Mouse (Mus musculus) stomach, embryonic 14.5 days (tissue): ENCODE measurements around the gene Gamt. TPM values are rescaled to one million over a fixed set of nuclear protein-coding genes. Genes with fewer than 3 reads are reported as not detected.

Source experiments
- ATAC-seq: fragments of 200-750 bp; cut with Nextera tagmentation; 2 replicates; pipeline ENCODE4 v1.8.0; 2017; ENCODE audit warnings: low read depth, moderate TSS enrichment; ENCODE audit not compliant: insufficient number of reproducible peaks, insufficient read depth, low FRiP score
- H3K27ac ChIP-seq: fragments of 300-500 bp; sonication (generic); 2 replicates; pipeline ENCODE4 v1.5.1; 2014; ENCODE audit warnings: mild to moderate bottlenecking, low read length, moderate library complexity, mixed read lengths
- H3K27me3 ChIP-seq: fragments of 300-500 bp; sonication (generic); 2 replicates; pipeline ENCODE4 v1.6.1; 2014; ENCODE audit warnings: low read length, control low read depth, mixed read lengths; ENCODE audit not compliant: control insufficient read depth, insufficient read depth
- H3K36me3 ChIP-seq: fragments of 300-500 bp; sonication (generic); 2 replicates; pipeline ENCODE4 v1.6.1; 2014; ENCODE audit warnings: mild to moderate bottlenecking, control low read depth, low read length, moderate library complexity, mixed read lengths; ENCODE audit not compliant: control insufficient read depth, insufficient read depth
- H3K4me1 ChIP-seq: fragments of 300-500 bp; sonication (generic); 2 replicates; pipeline ENCODE4 v1.6.1; 2014; ENCODE audit warnings: low read length, control low read depth, mixed read lengths; ENCODE audit not compliant: control insufficient read depth, insufficient read depth
- H3K4me2 ChIP-seq: fragments of 300-500 bp; sonication (generic); replicated peaks from 2 replicates; pipeline ENCODE4 v1.6.1; 2014; ENCODE audit warnings: low read depth, low read length, control low read depth
- H3K4me3 ChIP-seq: fragments of 300-500 bp; sonication (generic); 2 replicates; pipeline ENCODE4 v1.5.1; 2014; ENCODE audit warnings: low read depth, low read length, control low read depth
- H3K9ac ChIP-seq: fragments of 300-500 bp; sonication (generic); replicated peaks from 2 replicates; pipeline ENCODE4 v1.6.1; 2014; ENCODE audit warnings: low read depth, mild to moderate bottlenecking, control low read depth, low read length, moderate library complexity, mixed read lengths
- H3K9me3 ChIP-seq: fragments of 300-500 bp; sonication (generic); 2 replicates; pipeline ENCODE4 v1.6.1; 2016; ENCODE audit warnings: low read depth, low read length, control low read depth; ENCODE audit not compliant: control insufficient read depth
- WGBS: fragments of 180-500 bp; shearing (Covaris S2); extraction: QIAGEN DNeasy Blood & Tissue Kit; methylation state at CpG from one replicate; pipeline ENCODE4 v1.1.7; 2014; 5-methylcytosine and 5-hydroxymethylcytosine counted together
- polyA plus RNA-seq: library from polyadenylated mRNA; unstranded; fragments of >200 nt; fragmentation: Nextera tagmentation; extraction: Ambion mirVana; gene quantifications from 2 replicates; pipeline ENCODE4 v1.2.1, GENCODE M21; 2014

Gamt gene
- polyA plus RNA-seq, 1 experiment from 2014 or later, result 32.1 TPM

DNA sequence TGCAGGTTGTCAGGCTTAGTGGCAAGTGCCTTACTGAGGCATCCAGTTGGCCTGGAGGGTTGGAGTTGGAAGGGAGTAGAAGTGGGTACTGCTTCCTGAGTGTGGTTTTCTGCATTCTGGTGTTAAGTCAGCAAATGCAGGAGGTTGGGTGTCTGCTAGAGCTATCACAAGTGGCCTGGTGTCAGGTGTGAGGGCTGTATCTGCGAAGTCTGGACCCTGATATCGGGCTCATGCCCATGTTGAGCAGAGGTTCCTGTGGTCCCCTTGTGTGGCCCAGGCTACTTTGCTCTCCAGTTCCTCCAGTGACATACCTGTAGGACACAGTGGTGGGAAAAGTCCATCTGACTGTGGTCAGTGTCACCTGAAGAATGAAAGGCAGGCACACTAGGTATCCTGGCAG lies 9.3 kb upstream of the Gamt start:
- ATAC-seq, result no peak
- Histone ChIP-seq H3K4me3 (no peak overlapping the region), H3K9ac (no peak overlapping the region), H3K27ac (no peak overlapping the region), H3K9me3 (no peaks in the 10 kb centered on the region), H3K4me2 (no peak overlapping the region), H3K4me1 (peaks cover 25% of the 10 kb centered on the region), H3K27me3 (no peaks in the 10 kb centered on the region), H3K36me3 (peaks cover 29% of the 10 kb centered on the region)
- 83% methylated on average over 2 of the region's 2 CpGs for WGBS

DNA sequence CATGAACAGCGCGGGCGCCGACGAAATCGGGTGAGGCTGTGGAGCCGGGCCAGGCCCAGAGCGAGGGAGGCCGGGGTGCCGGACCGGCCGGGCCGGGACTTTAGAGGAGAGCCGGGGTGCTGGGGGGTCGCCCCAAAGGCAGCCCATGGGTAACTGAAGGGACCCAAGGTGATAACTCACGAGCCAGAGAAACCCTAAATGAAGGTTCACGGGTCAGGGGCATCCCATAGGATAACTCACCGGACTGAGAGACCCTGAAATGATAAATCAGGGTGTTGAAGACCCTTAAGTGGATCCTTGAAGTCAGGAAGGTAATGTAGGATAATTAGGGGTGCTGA lies 4.3 kb upstream of the Gamt start:
- WGBS, result 2% methylated on average over 18 of the region's 18 CpGs
- H3K4me1 ChIP-seq, result peaks cover 28% of the 10 kb centered on the region
- no peak for ATAC-seq
- H3K36me3 ChIP-seq, result peaks cover 11% of the 10 kb centered on the region; the same call in 1 of the 2 replicates
- peak overlapping the region; percentile 81 for H3K4me2 ChIP-seq
- H3K27me3 ChIP-seq, result no peaks in the 10 kb centered on the region
- H3K9ac ChIP-seq, result peak overlapping the region; percentile 91
- H3K4me3 ChIP-seq, result peak overlapping the region; percentile 80
- no peaks in the 10 kb centered on the region for H3K9me3 ChIP-seq
- H3K27ac ChIP-seq, result peak overlapping the region; percentile 63

DNA sequence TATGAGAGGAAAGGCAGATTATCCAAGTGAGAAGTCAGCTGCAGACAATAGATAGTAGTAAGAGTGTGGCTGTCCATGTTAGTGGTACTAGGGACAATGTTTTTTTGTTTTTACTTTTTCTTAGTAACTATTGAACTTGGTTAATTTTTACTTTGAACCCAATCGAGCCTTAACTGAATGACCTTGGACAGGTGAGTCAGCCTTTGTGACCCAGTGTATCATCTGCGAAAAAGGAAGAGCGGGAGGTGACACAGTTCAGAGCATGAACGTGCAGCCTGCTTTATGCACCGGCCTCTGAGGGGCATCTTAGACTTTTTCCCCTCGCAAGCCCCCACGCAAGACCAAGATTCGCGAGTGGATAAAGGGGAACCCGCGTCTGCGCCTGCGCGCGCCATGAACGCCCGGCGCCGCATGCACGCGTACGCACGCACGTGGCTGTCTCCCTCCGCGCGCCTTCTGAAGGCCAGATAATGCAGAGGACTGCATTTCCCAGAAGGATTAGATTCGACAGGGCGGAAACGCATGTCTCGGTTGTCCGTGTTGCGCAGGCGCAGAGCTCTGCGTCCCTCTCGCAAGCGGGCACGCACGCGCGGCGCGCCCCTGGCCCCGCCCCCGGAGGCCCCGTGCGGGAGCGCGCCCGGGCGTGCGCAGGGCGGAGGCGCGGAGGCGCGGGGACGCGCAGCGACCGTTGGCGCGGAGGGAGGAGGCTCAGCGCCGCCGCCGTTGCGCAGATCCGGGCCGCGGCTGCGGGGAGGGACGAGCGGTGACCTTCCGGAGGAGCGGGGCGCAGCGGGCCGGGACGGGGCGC lies 3.7 kb upstream of the Gamt start:
- ATAC-seq, result peak; percentile 53
- H3K36me3 ChIP-seq, result peaks cover 11% of the 10 kb centered on the region; the same call in 1 of the 2 replicates
- 1% methylated on average over 73 of the region's 81 CpGs for WGBS
- no peaks in the 10 kb centered on the region for H3K27me3 ChIP-seq
- H3K9me3 ChIP-seq, result no peaks in the 10 kb centered on the region
- peak overlapping the region; percentile 80 for H3K4me3 ChIP-seq
- H3K4me2 ChIP-seq, result peak overlapping the region; percentile 81
- peaks cover 34% of the 10 kb centered on the region for H3K4me1 ChIP-seq
- peak overlapping the region; percentile 63 for H3K27ac ChIP-seq
- H3K9ac ChIP-seq, result peak overlapping the region; percentile 91

DNA sequence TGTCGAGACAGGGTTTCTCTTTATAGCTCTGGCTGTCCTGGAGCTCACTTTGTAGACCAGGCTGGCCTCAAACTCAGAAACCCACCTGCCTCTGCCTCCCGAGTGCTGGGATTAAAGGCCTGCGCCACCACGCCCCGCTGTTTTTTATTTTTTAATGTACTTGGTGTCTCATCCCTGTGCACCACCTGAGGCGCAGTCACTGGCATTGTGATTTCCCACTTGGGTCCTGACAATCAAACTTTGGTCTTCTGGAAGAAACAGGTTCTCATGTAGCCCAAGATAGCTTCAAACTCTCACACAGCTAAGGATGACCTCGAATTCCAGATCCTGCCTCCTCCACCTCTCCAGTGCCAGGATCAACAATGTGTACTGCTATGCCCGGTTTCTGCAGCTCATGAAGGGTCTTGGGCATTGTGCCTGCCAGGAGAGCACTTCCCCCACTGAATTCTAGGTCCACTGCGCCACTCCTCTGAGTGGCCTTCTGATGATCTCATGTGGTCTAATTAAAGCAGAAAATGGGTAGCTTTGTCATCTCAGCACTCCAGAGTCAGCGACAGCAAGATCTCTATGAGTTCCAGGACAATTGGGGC lies 2.1 kb upstream of the Gamt start:
- no peak for ATAC-seq
- Histone ChIP-seq H3K4me2 (no peak overlapping the region), H3K36me3 (peaks cover 19% of the 10 kb centered on the region; the same call in 1 of the 2 replicates), H3K4me3 (no peak overlapping the region), H3K9ac (no peak overlapping the region), H3K27me3 (no peaks in the 10 kb centered on the region), H3K4me1 (peaks cover 38% of the 10 kb centered on the region), H3K27ac (no peak overlapping the region), H3K9me3 (no peaks in the 10 kb centered on the region)
- 88% methylated on average over 10 of the region's 10 CpGs for WGBS

DNA sequence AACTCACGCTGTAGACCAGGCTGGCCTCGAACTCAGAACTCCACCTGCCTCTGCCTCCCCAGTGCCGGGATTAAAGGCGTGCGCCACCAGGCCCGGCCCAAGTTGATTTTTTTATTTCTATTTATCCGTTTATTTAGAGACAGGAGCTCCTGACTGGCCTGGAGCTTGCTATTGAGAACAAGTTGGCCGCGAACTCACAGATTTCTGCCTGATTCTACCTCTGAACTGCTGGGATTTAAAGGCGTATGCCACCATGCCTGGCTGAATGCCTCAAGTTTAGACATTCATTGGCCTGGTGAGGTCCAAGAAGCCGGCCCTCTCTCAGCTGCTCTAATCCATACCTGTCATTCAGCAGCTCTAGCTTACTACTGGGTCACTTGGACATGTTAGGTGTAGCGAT lies 1.4 kb upstream of the Gamt start:
- Histone ChIP-seq H3K27me3 (no peaks in the 10 kb centered on the region), H3K9me3 (no peaks in the 10 kb centered on the region), H3K9ac (no peak overlapping the region), H3K36me3 (peaks cover 18% of the 10 kb centered on the region; the same call in 1 of the 2 replicates), H3K27ac (peak overlapping the region; percentile 96), H3K4me1 (peaks cover 31% of the 10 kb centered on the region), H3K4me3 (peak overlapping the region; percentile 32; the same call in 1 of the 2 replicates), H3K4me2 (peak overlapping the region; percentile 83)
- WGBS, result 71% methylated on average over 12 of the region's 12 CpGs
- no peak for ATAC-seq

DNA sequence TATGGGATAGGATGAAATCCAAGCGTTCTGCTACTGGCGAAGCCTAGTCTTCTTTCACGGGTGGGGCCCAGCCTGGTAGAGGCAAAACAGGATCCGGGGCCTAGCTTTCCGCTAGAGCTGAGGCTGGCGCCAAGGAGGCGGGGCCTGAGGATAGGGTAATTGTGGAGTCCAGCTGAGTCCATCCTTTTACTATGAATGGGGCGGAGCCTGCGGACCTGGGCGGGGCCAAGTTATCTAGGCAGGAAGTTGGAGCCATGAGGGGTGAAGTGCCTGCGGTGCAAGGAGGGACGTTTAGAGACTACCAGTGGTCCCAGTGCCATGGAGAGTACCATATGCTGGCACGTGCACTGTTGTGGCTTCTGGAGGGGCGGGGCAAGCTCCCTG lies 765 bp upstream of the Gamt start:
- no peaks in the 10 kb centered on the region for H3K9me3 ChIP-seq
- ATAC-seq, result peak; percentile 64
- under 1% methylated on average over 14 of the region's 14 CpGs for WGBS
- peaks cover 26% of the 10 kb centered on the region for H3K4me1 ChIP-seq
- peak overlapping the region; percentile 83 for H3K4me2 ChIP-seq
- H3K9ac ChIP-seq, result peak overlapping the region; percentile 41
- H3K36me3 ChIP-seq, result peaks cover 24% of the 10 kb centered on the region
- H3K4me3 ChIP-seq, result peak overlapping the region; percentile 32
- H3K27me3 ChIP-seq, result no peaks in the 10 kb centered on the region
- H3K27ac ChIP-seq, result peak overlapping the region; percentile 96

DNA sequence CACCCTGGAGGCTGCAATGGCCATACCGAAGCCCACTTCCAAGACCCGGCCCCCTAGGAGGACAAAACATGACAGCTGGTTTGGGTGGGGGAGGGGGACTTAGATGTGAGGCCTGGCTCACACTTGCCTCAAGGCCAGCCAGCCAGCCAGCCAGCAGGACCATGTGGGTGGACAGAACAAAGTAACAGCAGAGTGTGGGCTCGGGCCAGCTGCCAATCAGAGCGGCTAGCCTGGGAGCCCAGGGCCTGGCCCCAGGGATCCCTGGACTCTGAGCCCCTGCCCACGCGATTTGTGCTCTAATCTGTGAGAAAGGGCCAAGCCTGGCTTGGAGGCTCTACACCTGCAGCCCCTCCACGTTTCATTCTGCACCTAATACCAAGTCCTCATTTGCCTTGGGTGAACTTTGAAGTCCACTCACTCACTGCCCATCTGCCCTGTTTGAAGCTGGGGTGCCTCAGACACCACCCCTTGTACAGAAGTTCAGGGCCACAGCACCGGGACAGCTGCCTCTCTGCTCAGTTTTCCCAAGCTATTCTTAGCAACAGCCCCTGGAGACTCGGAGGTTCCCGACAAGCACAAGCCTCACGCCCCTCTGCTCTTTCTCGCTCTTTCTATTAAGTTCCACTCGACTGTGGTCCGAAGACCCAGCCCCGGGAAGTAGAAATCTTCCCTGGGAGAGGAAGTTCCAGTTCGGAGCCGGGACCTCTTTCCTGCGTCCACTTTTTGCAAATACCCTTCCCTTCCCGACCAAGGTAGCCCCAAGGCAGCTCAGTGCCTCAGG lies 761 bp downstream of the Gamt start:
- peak overlapping the region; percentile 83 for H3K4me2 ChIP-seq
- H3K36me3 ChIP-seq, result peaks cover 39% of the 10 kb centered on the region
- H3K27ac ChIP-seq, result peak overlapping the region; percentile 96
- no peak for ATAC-seq
- H3K9ac ChIP-seq, result peak overlapping the region; percentile 26
- peak overlapping the region; percentile 32 for H3K4me3 ChIP-seq
- WGBS, result 9% methylated on average over 19 of the region's 19 CpGs
- H3K27me3 ChIP-seq, result no peaks in the 10 kb centered on the region
- H3K9me3 ChIP-seq, result no peaks in the 10 kb centered on the region
- H3K4me1 ChIP-seq, result peaks cover 16% of the 10 kb centered on the region

DNA sequence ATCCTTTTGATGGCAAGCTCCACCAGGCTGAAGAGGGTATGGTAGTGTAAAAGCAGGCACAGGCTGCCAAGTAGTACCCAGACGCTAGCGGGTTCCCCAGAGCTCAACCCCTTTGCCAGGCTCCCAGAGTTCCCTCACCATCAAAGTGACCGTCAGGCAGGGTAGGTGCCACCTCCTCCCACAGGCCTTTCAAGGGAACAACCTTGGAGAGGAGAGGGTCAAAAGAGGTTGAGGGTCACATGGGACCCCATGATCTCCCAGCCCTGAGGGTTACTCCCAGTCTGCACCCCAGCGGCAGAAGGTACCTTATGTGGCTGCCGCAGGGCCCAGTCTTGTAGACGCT lies 1.4 kb downstream of the Gamt start:
- Histone ChIP-seq H3K27me3 (no peaks in the 10 kb centered on the region), H3K9me3 (no peaks in the 10 kb centered on the region), H3K4me1 (peaks cover 16% of the 10 kb centered on the region), H3K36me3 (peaks cover 45% of the 10 kb centered on the region), H3K4me2 (peak overlapping the region; percentile 83), H3K4me3 (no peak overlapping the region; the same call in 1 of the 2 replicates), H3K27ac (no peak overlapping the region), H3K9ac (0 out of 2 replicates have a peak overlapping the region, but pooled peaks have one; percentile 26)
- 71% methylated on average over 6 of the region's 6 CpGs for WGBS
- ATAC-seq, result no peak
